Mouse (Mus musculus): ENCODE measurements around the gene Adamts3.

DNA sequence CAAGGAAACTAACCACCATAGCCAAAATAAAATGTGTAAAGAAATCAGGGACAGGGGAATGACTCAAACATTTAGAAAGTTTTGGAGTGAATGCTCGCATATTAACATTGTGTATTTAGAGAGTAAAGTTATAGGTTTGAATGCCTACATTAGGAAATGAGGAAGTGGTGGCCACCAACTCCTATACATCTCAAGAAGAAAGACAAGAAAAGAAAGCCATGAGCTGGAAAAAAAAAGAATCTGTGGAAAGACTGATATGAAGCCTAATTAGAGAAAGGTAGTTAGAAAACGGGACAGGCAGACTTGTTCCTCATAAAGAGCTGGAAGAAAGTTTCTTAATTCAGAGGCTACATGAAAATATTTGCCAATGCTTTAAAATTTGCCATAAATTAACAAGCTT is 138.0 kb downstream of the Adamts3 start:
- no peak for TF ChIP-seq CTCF (IDR thresholded peaks at IDR 0.05)
- TF ChIP-seq POLR2A (IDR thresholded peaks at IDR 0.05; ENCODE audit: insufficient read depth, low read depth, low read length): no peak
- TF ChIP-seq EP300 (IDR thresholded peaks at IDR 0.05; ENCODE audit: insufficient read depth, low read depth, low read length): no peak

Measured in heart, adult 2 months (tissue).